Mouse (Mus musculus) cerebellum, adult 9-10 months (tissue): ENCODE measurements around the gene Lrp6.

Experiments
- DNase-seq: peaks from one replicate; pipeline ENCODE4 v3.0.0; 2022

The Lrp6 gene

DNA sequence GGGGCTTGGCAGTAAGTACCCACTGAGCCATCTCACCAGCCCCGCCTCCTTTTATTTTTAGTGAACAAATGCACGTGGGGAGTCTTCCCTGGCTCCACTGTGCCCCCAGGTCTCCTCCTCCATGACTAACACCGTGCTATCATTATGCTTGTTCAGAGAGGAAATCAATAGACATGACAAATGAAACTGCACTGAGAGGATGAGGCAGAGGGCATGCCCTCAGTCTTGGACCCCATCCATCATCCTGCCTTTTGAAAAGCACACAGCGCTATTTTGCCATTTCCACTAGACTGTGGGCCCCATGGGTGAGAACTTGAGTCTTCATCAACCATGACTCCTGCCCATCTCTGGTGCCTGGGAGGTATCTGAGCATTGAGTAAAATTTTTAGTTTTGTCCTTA lies 135.2 kb downstream of the Lrp6 start:
- no peak for DNase-seq

DNA sequence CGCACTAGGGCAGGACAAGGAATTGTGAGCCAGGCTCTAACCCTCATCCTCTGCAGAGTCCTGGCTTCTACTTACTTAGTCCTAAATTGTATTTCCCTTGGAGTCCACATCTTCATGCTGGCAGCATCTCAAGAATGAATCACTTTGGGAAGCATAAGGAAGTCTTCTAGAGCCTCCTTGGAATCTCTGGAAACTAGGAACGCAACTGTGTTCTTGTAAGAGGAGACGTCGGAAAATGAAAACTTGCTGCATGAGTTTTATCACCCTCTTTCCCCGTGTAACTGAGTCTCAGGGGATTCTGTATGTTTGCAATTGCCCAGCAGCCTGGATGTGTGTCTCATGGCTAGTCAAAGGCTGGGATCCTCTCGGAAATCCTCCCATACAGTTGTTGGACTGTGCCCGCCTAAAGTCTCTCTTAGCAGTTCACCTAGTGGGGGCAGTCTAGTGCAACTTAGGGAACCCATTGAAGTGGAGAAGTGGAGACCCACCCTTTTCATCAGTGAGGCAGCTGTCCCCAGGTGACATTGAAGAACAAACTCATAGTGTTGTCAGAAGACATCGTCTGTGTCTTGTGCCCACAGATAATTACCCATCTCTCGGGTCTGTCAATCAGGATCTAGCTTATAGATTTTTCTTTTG lies 136.5 kb downstream of the Lrp6 start:
- DNase-seq = no peak

DNA sequence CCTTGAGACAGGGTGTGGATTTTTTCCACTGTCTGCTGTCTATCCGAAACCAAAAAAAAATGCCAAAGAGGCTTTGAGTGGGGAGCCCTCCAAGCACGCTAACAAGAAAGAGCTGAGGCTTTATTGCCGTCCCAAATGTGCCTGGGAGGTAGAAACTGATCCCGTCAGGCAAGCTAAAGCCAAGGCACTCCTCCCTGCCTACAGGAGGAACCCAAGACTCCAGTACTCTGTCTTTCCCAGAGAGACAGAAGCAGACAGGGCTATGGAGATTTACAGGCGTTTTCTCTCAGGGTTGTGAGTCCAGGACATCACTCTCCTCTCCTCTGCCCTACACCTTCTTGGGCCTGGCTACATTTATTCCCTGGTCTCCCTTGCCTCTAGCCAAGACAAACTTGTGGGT lies 138.3 kb downstream of the Lrp6 start:
- no peak for DNase-seq

DNA sequence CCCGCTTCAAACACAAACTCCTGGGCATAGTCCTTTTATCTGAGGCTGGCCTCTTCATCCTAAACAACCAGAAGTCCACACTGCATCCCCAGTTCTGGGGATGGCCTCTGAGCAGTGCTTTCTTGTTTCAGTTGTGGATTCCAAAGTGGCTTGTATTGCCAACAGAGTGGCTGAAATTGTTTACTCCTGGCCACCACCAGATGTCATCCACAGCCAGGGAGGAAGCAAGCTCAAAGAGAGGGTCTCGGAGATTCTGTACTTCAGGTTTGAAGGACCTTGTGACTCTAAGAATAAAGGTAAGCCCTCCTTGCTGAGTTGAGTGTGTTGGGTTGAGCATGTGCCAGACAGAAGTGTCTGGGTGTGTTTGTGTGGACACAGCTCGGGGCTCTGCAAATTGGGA lies 139.6 kb downstream of the Lrp6 start:
- DNase-seq = no peak

DNA sequence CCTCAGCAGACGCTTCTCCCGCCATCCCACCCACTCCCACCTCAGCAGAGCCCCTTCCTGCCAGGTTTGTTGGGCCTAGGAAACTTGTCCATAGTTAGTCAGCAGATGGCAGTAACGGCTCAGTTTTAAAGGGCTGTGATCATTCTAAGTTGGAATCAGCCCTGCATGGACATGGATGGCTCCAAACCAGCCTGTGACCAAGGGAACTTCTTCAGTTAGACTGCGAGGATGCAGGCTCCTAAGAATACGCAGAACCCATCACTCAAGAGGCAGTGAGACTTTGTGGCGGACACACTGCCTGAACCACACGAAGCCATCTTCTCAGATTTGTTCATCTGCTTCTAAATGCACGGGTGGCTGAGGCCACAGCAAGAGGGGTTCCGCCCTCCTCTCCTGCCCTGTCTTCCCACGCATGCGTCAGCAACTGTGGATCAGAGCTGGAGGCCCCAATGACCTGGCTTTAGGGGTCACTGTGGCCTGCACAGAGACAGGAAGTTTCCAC lies 141.5 kb downstream of the Lrp6 start:
- peak; percentile 69 for DNase-seq

DNA sequence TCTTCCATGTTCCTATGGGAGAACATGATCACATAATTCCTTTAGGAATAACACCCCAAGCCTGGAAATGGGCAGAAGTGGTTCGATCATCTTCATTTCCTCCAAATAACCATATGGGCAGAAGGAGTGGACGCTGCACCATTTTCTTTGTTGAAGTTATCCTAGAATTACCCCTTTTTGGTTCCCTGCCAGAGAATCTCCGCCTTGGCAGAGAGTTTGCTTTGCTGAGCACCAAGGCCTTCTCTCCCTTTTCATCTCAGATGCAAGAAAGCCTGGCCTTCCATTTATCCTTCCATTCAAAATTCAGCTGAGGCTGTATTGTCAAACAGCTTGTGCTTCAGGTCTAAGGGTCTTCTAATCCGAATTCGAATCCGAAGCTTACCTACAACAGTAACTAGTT lies 144.8 kb downstream of the Lrp6 start:
- DNase-seq = no peak

DNA sequence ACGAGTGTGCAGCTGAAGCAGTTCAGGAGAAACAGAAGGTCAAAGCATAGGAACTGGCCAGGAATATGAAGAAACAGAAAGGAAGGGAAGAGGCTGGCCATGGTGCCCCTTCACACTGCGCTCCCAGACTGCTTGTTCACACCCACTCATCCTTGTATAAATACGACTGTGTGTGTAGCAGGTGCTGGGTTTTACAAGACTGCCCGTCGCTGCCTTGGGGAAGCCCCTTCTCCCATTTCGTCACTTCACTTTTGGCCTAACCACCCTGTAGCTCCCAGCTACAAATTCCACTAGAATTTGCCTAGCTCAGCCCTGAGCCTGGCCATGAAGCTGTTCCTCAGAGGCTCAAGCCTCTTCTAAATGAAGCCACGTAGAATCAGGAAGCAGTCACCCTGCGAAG lies 146.4 kb downstream of the Lrp6 start:
- DNase-seq = no peak

DNA sequence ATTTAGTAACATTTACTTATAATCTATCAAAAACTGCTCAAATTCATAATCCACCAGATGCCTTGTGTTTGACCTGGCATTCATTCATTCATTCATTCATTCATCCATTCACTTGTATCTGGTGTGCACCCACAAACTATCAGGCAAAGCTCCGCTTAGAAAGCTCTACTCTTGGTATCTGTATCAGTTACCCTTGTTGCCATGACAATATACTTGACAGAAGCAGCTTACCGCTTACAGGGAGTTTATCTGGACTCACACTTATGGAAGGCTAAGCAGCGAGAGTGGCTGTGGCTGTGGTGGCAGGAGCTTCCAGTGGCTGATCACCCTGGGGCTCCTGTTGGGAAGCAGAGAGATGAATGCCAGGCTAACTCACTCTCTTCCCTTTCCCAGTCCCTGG lies 148.9 kb downstream of the Lrp6 start:
- DNase-seq = no peak

DNA sequence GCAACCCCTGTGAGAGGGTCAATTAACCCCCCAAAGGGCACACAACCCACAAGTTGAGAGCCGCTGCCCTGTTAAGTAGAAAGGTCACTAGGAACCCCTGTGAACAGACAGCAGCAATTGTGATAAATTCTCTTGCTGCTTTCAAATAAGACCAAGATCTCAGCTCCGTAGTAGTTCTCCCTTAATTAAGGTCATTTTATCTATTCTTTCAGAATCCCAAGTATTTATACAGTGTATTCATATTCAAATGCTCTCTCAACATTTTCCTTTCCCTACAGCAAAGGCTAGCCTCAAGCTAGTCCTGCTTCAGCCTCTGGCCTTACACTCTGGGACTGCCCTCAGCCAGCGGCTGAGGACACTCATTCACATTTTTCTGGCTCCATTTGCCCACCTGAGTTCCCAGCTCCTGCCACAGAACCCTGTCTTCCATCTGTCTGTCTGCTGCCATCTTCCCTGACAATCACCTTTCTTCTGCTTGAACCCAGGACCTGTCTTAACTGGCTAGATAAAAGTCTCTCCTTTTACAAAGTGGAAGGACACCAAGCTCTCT lies 150.1 kb downstream of the Lrp6 start:
- no peak for DNase-seq

DNA sequence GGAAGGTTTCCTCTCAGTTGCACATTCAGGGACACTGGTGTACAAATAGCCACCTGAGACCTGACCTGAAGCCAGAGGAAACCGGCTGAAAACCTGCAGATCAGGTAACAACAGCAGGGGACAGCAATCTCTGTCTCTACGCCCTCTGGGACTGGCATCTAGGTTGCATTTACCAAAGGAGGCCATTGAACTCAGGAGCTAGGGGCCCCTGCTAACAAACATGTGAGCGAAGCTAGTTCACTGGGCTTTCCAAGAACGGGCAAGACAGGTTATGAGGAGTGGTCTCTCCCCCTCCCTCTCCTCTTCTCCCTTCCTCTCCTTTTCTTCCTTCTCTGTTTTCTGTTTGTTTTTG lies 152.3 kb downstream of the Lrp6 start:
- DNase-seq = no peak

DNA sequence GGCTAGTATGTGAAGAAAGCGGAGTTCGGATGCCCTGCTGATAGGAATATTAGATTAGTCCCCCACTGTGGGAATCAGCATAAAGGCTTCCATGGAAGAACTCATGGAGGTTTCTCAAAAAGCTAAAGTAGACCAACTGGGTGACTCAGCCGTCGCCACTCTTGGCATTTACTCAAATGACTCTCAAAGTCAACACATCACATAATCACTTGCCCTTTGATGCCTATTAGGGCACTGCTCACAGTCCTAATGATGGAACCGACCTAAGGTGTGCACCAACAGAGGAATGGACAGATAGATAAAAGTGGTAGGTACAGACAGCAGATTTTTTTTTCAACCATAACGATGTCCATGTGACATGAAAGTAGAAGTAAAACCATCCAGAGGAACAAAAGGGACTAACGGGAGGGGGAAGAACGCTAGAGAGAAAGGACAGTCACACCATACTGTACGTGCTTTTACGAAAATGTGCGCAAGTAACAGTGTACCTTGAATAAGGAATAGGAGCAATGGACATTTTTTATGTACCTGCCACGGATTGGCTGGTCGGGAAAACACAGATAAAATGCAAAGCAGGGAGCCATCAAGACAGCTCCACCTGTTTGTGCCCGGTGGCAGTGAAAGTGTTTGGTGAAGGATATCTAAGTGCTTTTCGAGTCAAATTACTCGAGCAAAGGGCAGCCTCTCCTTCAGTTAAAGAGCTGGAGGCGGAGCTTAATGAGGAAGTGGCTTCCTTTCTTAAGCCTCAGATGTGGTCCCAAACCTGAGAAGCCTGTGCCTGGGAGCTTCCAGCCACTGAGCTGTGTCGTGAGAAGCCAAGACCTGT lies 152.8 kb downstream of the Lrp6 start:
- no peak for DNase-seq

DNA sequence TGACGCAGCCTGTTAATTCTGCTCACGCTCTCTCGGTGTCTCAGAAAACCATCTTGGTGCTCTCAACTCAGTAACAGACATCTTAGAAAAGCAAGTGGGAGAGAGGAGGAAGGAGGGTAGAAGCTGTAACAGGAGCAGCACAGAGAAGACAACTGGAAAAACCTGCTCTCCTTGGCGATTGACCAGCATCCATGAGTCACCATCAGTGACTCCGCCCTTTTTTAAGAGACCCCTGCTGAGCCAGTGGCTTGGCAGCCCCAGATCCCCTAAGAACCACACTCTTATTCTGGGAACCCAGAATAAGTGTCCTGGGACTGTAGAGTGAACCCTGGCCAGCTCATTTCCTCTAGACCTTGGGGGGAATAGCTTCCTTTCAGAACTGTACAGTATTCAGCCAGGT lies 159.5 kb downstream of the Lrp6 start:
- DNase-seq = no peak

DNA sequence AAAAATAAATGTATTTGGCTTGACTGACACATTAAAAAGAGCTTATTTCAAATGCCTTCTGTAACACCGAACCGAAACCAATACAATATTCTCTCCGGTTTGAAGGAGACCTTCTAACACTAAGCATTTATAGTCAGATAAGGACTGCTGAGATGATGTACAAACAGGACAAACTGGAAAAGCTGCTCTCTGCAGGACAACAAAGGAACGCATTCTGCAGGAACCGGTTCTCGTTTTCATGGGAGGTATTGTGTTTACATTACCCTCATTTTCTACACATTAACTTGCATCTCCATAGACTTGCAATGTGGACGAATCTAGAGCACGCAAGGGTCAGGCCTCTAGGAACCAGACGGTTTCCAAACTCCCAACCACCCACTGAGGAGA lies 163.1 kb downstream of the Lrp6 start:
- DNase-seq = no peak

DNA sequence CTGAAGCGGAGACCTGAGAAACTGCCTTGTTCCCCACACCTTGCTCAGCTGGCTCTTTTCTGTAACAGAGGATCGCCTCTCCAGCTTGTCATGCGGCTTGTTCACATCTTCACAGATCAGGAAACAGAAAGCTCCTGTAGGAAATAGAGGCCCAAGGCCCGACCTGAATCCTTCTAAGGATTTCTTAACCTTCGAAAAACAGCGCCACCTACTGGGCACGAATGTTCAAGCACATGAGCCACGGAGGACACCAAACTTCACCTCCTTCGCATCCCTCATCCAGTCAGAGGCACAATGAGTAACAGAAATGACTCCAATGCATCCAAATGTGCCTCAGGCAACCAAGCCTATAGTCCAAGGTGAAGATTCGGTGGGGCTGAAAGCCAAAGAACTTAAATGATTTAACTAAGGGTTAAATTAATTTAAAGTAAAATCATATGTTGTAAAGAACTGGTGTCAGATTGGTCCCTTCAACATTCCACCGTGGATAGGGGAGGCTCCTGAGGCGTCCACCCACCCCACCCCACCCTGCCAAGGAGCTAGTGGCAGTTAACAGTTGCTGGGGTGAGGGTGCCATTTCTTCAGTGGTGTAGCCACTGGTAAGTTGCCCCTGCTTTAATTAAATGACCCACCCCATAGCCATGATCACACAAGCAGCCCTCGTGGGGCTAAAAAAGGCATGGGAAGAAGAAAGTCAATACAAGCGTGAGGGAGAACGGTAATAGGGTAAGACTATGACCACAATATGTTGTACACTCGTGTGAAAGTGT lies 163.7 kb downstream of the Lrp6 start:
- DNase-seq = no peak
